Mouse (Mus musculus): ENCODE measurements at regions not wholly inside any gene's neighbourhood (a gene's known extent, or its start where the extent isn't known, plus 50 kb on each side); places are given as distances from the start of the nearest gene placed in this dataset.

DNA sequence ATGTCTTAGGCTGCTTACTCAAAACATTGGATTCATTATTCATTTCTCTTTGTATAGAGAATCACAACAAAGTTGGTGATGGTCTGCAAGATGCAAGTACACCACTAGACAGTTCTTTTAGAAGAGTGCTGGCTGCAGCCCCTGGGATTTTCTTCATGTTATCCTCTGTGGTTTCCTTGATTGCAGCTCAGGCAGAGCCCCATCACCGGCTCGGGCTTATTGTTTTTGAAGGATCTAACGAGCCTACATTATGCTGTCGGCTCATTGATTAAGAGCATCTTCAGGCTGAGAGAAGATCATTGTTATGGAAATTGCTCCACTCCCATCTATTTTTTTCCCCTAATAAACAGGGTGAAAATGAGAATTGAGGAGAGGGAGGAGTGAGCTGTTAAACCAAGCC lies 140.8 kb downstream of the Sec23ip start:
- TF ChIP-seq CTCF (IDR thresholded peaks at IDR 0.05; ENCODE audit: borderline replicate concordance, extremely low read depth, insufficient read depth, insufficient read length): no peak
- no peak for TF ChIP-seq POLR2A (IDR thresholded peaks at IDR 0.05; ENCODE audit: borderline replicate concordance, extremely low read depth, insufficient read depth, insufficient read length, poor library complexity, severe bottlenecking)
- peak; percentile 69 for DNase-seq (ENCODE audit: low read depth)

DNA sequence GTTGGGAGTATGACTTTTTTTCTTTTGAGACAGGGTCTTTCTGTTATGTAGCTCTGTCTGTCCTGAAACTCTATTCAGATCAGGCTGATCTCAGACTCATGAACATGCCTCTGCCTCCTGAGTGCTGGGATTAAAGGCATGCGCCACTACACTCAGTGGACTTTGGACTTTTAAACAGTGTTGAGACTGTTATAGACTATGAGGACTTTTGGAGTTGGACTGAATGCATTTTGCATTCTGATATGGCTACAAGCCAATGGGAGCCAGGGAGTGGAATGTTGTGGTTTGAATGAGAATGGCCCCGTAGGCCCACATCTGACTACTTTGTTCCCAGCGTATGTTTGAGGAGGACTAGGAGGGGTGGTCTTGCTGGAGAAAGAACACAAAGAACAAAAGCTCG lies 165.4 kb downstream of the Sec23ip start:
- no peak for TF ChIP-seq CTCF (IDR thresholded peaks at IDR 0.05; ENCODE audit: borderline replicate concordance, extremely low read depth, insufficient read depth, insufficient read length)
- DNase-seq (ENCODE audit: low read depth): no peak

- TF ChIP-seq CTCF (IDR thresholded peaks at IDR 0.05; ENCODE audit: borderline replicate concordance, extremely low read depth, insufficient read depth, insufficient read length) (no peak), POLR2A (IDR thresholded peaks at IDR 0.05; ENCODE audit: borderline replicate concordance, extremely low read depth, insufficient read depth, insufficient read length, poor library complexity, severe bottlenecking) (no peak)
- peak; percentile 24 for DNase-seq (ENCODE audit: low read depth)
Observed at GRCm38 (mm10) chr7:128937976-128938730, 193.4 kb downstream of the Sec23ip start.

DNA sequence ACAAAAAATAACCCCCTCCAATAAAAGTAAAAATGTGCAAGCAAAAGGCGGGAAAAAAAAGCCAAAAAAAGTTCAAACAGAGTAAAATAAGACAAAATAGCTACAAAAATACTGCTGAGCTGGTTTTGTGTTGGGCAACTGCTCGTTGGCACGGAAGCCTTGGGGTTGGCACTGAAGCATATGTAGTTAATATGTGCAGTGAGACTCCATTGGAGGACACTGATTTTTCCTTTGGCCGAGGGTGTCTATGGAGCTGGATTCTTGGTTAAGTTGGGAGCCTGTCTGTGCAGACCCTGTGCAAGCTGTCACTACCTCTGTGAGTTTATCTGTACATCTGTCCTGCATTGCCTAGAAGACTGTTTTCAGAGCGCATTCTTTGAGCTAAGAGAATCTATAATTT lies 215.8 kb downstream of the Sec23ip start:
- TF ChIP-seq CTCF (IDR thresholded peaks at IDR 0.05; ENCODE audit: borderline replicate concordance, extremely low read depth, insufficient read depth, insufficient read length): no peak
- TF ChIP-seq POLR2A (IDR thresholded peaks at IDR 0.05; ENCODE audit: borderline replicate concordance, extremely low read depth, insufficient read depth, insufficient read length, poor library complexity, severe bottlenecking): no peak
- DNase-seq (ENCODE audit: low read depth): peak; percentile 44

DNA sequence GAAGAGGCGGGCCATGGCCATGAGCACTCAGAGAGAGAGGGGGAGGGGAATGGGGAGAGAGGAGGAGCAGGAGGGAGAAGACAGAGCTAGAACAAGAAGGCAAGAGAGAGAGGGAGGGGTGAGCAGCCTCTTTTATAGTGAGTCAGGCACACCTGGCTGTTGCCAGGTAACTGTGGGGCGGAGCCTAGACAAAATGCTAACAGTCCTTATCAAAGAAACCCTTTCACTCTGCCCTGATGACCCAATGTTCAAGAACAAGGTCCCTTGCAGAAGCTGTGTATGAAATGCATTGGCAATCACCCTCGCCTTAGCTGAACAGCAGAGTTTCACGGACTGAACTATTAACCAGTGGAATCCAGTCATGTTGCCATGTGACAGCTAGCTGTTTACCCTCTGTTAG lies 235.2 kb downstream of the Sec23ip start:
- TF ChIP-seq POLR2A (IDR thresholded peaks at IDR 0.05; ENCODE audit: borderline replicate concordance, extremely low read depth, insufficient read depth, insufficient read length, poor library complexity, severe bottlenecking) (no peak), CTCF (IDR thresholded peaks at IDR 0.05; ENCODE audit: borderline replicate concordance, extremely low read depth, insufficient read depth, insufficient read length) (no peak)
- no peak for DNase-seq (ENCODE audit: low read depth)

DNA sequence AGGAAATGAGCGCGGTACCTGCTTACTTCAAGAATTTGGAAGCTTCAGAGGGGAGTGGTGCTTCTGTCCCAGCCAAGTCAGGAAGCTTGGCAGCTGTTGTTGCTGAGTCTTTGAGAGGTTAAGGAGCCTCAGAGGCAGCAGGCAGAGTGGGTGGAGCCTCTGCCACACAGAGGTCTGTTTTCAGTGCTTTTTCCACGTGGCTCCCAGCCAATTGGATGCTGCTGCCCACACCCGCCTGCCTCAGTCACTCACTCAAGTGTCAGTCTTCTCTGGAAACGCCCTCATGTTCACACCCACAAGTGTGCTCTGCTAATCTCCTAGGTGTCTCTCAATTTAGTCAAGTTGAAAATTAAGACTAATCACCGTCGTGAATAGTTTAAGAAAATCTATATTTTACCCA lies 236.1 kb downstream of the Sec23ip start:
- DNase-seq (ENCODE audit: low read depth): peak; percentile 62
- TF ChIP-seq POLR2A (IDR thresholded peaks at IDR 0.05; ENCODE audit: borderline replicate concordance, extremely low read depth, insufficient read depth, insufficient read length, poor library complexity, severe bottlenecking): no peak
- no peak for TF ChIP-seq CTCF (IDR thresholded peaks at IDR 0.05; ENCODE audit: borderline replicate concordance, extremely low read depth, insufficient read depth, insufficient read length)

- TF ChIP-seq POLR2A (IDR thresholded peaks at IDR 0.05; ENCODE audit: borderline replicate concordance, extremely low read depth, insufficient read depth, insufficient read length, poor library complexity, severe bottlenecking) (no peak), CTCF (IDR thresholded peaks at IDR 0.05; ENCODE audit: borderline replicate concordance, extremely low read depth, insufficient read depth, insufficient read length) (no peak)
- no peak for DNase-seq (ENCODE audit: low read depth)
Observed at GRCm38 (mm10) chr7:128998759-128999158, 254.0 kb downstream of the Sec23ip start.

DNA sequence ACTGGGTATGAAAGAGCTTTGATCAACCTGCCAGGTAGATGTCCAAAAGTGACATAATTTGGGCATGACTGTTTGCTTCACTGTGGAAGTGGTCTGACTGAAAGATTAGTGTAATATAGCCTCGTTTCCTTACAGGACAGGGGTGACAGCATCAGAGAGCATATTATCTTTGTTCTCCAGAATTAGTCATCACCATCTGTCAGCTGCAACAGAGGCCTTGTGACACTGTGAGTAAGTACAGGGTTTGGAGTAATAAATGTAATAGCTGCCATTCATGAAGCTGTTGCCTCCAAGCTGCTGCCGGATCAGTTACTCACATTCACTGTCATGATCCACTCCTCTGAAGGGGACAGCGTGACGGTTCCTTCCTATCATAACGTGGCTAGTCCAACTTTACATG lies 254.4 kb upstream of the Plpp4 start:
- peak; percentile 39 for DNase-seq (ENCODE audit: low read depth)
- TF ChIP-seq POLR2A (IDR thresholded peaks at IDR 0.05; ENCODE audit: borderline replicate concordance, extremely low read depth, insufficient read depth, insufficient read length, poor library complexity, severe bottlenecking): no peak

DNA sequence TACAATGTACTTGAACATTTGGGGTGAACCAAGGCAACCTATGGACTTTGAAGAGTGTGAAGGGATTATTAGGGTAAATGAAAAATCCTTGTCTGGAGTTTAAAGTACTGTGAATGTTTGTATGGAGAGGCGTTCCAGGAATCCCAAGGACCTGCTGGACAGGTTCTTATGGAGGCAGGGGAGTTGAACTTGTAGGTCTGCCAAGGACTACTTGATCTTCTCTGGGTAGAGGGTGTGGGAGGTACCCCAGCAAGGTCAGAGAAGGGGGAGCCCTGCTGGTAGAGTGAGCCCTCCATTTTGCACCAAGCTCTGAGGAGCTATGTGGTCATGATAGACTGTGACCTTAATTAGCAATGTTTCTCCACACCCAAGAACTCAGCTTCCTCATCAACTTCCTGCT lies 253.7 kb upstream of the Plpp4 start:
- DNase-seq (ENCODE audit: low read depth): no peak
- TF ChIP-seq POLR2A (IDR thresholded peaks at IDR 0.05; ENCODE audit: borderline replicate concordance, extremely low read depth, insufficient read depth, insufficient read length, poor library complexity, severe bottlenecking) (no peak), CTCF (IDR thresholded peaks at IDR 0.05; ENCODE audit: borderline replicate concordance, extremely low read depth, insufficient read depth, insufficient read length) (no peak)

GRCm38 (mm10) chr7:129016353-129016752 lies 240.5 kb upstream of the Plpp4 start:
- DNase-seq (ENCODE audit: low read depth): no peak
- TF ChIP-seq CTCF (IDR thresholded peaks at IDR 0.05; ENCODE audit: borderline replicate concordance, extremely low read depth, insufficient read depth, insufficient read length) (no peak), POLR2A (IDR thresholded peaks at IDR 0.05; ENCODE audit: borderline replicate concordance, extremely low read depth, insufficient read depth, insufficient read length, poor library complexity, severe bottlenecking) (no peak)

GRCm38 (mm10) chr7:129027116-129027515 lies 229.7 kb upstream of the Plpp4 start:
- DNase-seq (ENCODE audit: low read depth): no peak
- TF ChIP-seq POLR2A (IDR thresholded peaks at IDR 0.05; ENCODE audit: borderline replicate concordance, extremely low read depth, insufficient read depth, insufficient read length, poor library complexity, severe bottlenecking) (no peak), CTCF (IDR thresholded peaks at IDR 0.05; ENCODE audit: borderline replicate concordance, extremely low read depth, insufficient read depth, insufficient read length) (no peak)

- TF ChIP-seq POLR2A (IDR thresholded peaks at IDR 0.05; ENCODE audit: borderline replicate concordance, extremely low read depth, insufficient read depth, insufficient read length, poor library complexity, severe bottlenecking): no peak
- DNase-seq (ENCODE audit: low read depth): no peak
Observed at GRCm38 (mm10) chr7:129048023-129048422, 208.8 kb upstream of the Plpp4 start.
